Mouse (Mus musculus): Measurements from ENCODE around the gene Shisa4.

DNA sequence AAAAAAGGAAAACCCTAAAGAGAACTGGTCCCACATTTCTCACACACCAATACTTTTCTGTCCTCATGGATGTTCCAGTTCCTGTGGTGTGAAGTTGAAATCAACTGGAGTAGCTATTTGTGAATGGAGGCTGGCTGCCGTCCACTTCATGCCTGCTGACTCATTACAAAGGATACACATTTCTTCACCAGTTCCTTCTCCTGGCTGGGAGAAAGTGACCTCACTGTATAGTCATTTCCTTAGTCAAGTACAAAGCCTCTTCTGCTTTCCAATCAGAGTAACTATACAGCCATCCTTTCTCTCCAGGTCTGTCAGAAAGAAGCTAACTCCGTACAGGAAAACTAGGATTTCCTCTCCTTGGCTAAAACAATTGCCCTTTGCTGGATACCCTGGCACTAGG lies 35.9 kb upstream of the Shisa4 start:
- TF ChIP-seq CTCF (IDR thresholded peaks at IDR 0.05; ENCODE audit: insufficient read depth, low read depth, low read length) = no peak
- no peak for TF ChIP-seq POLR2A (IDR thresholded peaks at IDR 0.05; ENCODE audit: insufficient read depth, low read depth, low read length)
